Mouse (Mus musculus) ovary, postnatal 10 days (tissue): ENCODE measurements around the gene Clcn3.

Experiments used
- DNase-seq: peaks from one replicate; pipeline ENCODE4 v3.0.0; 2022; ENCODE audit warnings: low spot score

Gene Clcn3

DNA sequence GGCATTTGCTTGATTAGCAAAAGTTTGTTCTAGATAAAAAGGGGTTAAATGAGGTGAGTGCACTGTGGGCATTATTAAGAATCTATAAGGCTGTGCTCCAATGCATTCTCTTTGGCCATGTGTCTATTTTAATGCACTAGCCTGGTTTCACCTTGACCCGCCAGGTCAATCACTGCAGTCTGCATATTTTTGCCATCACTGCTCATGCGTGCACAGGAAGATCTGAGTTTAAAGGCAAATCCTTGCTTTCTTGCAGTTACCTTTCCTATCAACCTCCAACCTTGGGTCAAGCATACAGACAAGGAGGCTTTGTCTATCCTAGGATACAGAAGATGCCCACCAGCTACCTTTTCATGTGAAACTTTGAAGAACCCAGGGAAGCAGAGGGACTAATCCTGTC lies 113.3 kb downstream of the Clcn3 start:
- DNase-seq: no peak

DNA sequence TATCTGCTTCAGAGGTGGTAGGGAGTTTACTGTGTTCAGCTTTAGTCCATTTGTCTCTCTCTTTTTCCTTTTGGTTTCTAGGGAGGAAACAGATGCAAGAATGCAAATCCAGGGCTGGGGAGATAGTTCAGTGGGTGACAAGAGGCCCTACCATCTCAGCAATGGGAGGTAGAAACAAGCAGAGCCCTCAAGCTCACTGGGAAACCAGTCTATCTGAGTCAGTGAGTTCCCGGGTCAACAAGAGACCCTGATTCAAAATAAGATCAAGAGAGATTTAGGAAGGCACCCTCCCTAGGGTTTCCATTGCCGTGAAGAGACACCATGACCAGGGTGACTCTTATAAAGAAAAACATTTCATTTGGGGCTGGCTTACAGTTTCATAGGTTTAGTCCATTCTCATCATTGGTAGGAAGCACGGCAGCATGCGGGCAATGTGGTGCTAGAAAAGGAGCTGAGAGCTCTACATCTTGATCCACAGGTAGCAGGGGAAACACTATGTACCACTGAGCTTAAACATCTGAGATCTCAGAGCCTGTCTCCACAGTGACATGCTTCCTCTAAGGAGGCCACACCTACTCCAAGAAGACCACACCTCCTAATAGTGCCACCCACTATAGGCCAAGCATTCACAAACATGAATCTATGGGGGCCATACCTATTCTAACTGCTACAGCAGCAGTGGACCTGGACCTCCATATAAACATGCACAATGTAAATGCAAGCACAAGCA lies 114.7 kb downstream of the Clcn3 start:
- no peak for DNase-seq

DNA sequence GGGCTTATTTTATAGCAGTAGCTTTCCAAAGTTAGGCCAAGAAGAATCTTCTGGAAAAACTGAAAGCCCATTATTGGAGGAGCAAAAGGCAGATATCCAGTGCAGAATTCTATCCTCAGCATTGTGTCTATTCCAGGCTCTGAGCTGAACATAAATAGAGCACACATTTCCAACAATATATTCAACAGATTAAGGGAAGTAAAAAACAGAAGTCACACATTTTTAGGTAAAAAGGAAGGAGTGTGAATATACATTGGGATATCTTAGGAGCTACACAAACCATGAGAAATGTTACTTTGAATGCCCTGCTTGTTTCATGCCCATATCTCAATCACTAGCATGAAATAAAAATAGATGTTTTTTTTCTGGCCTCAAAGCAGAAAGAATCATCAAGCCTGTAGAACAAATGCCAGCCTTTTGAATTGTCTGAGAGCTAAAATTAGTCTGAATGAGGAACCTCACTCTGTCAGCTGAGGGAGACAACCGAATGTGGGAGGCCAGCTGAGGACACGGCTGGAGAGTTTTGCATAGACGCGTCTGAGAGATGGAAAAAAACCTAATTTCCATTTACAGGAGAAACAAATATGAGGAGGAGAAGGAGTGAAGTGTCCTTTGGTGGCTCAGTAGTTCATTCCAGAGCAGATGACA lies 115.5 kb downstream of the Clcn3 start:
- DNase-seq: no peak

DNA sequence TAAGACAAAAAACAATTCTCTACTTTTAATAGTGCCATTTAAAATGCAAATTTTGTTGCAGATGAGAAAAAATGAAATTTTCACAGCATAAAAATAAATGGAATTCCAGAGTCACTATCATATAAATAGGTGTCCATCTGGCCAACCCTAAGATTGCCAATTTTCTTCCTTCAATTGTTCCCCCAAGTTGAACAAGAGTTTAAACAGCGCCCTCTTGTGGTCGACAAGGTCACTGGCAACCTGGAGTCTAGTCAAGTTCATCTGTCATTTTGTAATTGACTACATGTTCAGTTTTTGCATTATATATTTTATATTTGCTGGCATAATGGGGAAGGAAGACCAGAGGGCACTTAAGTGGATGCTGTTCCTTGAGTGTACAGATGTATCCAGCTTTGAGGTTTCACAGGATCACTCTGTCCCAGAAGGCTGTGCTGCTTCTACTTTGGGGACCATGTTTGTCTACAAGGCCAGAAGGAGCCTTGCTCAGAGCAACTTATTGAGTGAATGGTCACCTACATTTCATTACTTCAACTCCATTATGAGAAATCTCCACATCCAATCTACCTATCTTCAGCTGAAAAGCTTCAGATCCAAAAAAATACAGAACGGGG lies 117.5 kb downstream of the Clcn3 start:
- no peak for DNase-seq

DNA sequence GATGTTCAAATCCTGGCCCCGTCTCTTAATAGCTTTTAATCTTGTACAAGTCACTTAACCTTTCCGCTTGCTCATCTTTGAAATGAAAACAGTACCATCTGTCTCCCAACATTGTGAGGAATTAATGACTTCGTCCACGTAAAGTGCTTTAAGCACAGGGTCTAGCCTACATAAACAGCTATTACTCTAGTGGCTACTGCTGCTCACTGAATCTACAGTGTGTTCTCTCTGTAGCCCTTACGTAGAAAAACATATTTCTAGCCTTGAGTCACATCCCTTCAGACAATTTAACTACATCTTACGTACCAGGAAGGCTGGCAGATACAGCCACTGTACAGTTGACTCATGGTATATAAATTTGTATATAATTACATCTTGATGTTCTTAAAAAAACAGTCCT lies 118.2 kb downstream of the Clcn3 start:
- DNase-seq: no peak

DNA sequence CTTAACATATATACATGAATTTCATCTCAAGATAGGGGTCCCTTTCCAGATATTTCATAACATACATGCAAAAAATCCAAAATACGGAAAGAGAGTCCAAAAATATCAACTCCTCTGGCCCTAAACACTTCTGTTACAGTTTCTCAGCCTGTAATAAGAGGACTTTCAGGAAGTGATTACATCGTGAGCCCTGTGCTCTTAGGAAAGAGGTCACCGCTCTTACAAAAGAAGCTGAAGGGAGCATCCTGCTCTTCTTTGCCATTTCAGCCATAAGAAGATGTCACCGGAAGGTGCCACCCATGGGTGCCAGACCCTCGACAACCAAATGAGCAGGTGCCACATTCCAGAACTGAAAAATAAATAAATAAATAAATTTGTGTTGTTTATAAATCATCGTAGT lies 121.3 kb downstream of the Clcn3 start:
- DNase-seq: no peak

DNA sequence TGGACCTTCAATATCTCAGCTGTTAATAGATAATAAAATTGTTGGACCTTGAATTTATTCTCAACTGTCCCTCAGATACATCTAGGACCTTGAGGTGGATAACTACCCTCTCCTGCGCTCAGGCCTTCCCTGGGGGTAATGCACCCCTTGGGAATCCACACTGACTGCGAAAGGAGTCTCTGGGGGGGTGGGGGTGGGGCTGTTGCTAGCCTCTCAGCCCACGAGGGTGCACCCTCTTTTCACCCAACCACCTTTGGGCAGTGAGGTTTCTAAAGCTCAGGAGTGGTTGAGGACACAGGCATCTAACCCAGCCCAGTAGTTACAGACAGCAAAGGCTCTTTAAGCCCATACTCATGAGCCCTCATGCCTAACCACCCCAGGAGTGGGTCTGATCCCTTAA lies 122.4 kb downstream of the Clcn3 start:
- no peak for DNase-seq
